Mouse (Mus musculus): ENCODE measurements around the gene Rab1b.

The Rab1b gene

DNA sequence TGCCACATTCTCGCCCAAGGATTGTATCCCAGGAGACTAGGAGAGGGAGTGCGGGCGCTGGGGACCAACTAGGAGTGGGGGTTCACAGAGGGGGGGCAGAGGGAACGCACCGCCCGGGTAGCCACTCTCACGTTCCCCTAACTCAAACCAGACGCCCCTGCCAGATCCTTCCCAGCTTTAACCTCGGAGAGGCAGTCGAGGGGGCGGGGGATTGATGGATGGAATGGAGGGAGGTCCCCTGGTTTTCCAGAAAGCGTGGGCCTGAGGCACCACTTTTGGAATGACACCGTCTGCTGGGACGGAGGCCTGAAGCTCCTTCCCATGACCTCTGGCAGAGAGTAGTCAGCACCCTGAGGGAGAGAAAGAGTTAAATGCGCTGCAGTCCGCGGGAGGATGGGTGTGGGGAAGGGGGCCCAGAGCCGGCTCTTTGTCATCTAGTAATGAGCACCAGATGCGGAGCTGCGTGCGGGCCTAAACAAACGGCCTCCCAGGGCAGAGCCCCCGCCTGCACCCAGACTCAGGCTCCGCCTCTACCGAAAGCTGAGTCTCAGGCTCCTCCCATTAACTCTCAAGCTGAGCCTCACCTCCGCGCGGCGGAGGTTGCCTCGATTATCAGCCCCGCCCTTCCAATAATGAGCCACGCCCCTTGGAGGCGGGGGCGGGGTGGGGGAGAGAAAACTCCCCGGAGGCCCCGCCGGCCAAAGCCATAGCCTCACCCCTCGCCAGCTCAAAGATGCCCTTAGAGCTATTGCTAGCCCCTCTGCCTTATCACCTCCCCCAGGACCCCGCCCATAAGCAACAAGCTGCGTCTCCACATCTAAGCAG is 35.1 kb downstream of the Rab1b start:
- no peak for DNase-seq (ENCODE audit: low spot score in 2 of 2)

DNA sequence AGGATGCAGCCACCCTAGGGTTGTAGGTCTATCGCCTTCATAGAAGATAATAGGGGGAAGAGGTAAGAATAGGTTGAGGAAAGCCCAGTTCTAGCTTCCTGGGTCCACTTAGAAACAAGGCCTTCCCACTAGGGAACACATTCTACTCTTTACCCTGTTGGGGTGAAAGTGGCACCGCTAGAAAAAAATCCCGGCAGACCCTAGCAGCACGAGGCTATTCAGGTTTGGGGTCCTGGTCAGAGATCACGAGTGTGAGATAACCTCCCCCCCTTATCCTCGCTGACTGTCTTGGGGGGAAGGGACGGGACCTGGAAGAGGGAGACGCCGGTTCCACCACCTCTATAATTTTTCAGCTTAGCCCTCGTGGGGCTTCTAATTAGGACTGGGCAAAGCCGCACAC is 35.8 kb downstream of the Rab1b start:
- DNase-seq (ENCODE audit: low spot score in 2 of 2) = no peak

DNA sequence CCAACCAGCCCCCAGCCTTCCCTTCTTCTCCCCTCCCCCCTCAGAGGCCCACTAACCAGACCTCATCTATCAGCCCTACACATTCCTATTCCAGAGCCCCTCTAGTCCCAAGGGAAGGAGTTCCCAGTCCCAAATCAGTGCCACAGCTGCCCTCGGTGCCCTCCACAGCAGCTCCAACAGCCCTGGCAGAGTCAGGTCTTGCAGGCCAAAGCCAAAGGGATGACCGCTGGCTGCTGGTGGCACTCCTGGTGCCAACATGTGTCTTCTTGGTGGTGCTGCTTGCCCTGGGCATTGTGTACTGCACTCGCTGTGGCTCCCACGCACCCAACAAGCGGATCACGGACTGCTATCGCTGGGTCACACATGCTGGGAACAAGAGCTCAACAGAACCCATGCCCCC is 36.9 kb downstream of the Rab1b start:
- DNase-seq (ENCODE audit: low spot score in 2 of 2) = no peak

DNA sequence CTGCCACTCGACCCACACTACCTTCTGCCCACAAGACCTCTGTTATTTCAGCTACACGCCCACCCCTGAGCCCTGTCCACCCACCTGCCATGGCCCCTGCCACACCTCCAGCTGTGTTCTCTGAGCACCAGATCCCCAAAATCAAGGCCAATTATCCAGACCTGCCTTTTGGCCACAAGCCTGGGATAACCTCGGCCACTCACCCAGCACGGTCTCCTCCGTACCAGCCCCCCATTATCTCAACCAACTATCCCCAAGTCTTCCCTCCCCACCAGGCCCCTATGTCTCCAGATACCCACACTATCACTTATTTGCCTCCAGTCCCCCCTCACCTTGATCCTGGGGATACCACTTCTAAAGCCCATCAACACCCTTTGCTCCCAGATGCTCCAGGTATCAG is 37.4 kb downstream of the Rab1b start:
- no peak for DNase-seq (ENCODE audit: low spot score in 2 of 2)

DNA sequence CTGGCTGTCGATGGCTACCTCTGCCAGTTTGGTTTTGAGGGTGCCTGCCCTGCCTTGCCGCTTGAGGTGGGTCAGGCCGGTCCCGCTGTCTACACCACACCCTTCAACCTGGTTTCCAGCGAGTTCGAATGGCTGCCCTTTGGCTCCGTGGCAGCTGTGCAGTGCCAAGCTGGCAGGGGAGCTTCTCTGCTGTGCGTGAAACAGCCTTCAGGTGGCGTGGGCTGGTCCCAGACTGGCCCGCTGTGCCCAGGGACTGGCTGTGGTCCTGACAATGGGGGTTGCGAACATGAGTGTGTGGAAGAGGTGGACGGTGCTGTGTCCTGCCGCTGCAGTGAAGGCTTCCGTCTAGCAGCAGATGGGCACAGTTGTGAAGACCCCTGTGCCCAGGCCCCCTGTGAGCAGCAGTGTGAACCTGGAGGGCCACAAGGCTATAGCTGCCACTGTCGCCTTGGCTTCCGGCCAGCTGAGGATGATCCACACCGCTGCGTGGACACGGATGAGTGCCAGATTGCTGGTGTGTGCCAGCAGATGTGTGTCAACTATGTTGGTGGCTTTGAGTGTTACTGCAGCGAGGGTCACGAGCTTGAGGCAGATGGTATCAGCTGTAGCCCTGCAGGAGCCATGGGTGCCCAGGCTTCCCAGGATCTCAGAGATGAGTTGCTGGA is 38.2 kb downstream of the Rab1b start:
- DNase-seq (ENCODE audit: low spot score in 2 of 2) = no peak

DNA sequence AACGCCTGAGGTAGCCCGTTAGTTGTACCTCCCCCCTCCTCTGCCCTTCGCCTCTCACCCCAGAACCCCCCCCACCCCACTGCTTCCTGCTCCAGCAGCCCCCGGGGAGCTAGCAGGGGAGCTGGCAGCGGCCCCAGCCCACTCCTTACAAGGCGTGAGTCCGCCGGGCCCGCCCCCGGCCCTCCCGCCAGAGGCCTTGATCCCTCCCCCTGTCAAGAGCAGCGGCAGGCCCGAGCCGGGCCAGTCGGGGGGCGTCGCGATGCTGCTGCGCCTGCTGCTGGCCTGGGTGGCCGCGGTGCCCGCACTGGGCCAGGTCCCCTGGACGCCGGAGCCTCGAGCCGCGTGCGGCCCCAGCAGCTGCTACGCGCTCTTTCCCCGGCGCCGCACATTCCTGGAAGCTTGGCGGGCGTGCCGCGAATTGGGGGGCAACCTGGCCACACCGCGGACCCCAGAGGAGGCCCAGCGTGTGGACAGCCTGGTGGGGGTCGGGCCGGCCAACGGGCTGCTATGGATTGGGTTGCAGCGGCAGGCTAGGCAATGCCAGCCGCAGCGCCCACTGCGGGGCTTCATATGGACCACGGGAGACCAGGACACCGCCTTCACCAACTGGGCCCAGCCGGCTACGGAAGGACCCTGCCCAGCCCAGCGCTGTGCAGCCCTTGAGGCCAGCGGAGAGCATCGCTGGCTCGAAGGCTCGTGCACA is 38.9 kb downstream of the Rab1b start, which contains the start of gene Cd248:
Gene Cd248 (plus strand): TSS at position 212 of the 703 bp plus-strand sequence.
- no peak for DNase-seq (ENCODE audit: low spot score in 2 of 2)

DNA sequence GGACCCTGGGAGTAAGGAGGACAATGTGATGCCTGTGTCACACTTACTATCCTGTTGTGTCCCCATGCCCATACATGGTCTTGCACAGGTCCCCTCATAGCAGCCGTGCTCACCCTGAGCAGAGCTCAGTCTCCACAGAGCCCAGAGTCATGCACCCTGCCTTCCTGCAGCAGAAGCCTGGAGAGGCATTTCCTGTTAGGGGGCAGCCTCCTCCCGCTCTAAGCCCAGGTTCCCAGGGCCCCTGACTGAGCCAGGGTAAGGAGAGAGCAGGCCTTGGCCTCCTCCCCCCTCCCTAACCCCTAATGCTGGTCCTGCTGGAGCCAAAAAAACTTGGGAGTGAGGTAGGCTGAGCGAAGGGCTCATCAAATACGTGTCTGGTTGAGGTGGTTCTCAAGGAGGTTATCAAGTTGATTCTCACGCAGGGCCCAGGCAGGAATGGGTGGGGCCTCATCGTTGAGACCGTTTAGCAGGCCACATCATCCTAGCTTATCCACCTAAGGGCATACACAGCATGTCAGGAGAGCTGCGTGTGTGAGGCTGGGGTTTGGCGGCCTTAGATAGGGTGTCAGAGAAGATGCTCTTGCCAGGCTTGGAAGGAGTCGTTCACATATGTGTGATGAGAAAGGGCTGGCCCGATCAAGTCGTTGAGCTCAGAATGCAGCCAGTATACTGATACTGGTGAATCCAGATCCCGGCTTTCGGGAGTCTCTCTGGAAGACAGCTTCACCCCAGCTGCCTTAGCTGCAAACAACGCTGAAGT is 39.7 kb downstream of the Rab1b start:
- no peak for DNase-seq (ENCODE audit: low spot score in 2 of 2)

DNA sequence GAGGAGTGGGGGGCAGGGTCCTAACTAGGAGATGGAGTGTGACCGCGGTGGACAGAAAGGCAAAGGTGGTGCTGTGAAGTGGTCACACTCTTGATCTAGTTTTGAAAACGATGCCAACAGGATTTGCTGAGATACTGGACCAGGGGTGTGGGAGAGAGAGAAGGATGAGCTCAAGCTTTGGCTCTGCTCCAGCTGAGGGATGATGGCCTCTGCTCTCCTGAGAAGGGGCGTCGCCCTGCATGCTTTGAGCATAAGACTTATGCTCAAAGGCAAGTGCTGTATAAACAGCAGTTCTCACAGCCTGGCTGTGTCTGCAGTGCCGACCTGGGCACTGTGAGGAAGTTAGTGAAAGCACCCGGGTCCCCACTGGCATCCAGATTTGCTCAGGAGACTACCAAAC is 41.8 kb downstream of the Rab1b start:
- DNase-seq (ENCODE audit: low spot score in 2 of 2) = no peak

DNA sequence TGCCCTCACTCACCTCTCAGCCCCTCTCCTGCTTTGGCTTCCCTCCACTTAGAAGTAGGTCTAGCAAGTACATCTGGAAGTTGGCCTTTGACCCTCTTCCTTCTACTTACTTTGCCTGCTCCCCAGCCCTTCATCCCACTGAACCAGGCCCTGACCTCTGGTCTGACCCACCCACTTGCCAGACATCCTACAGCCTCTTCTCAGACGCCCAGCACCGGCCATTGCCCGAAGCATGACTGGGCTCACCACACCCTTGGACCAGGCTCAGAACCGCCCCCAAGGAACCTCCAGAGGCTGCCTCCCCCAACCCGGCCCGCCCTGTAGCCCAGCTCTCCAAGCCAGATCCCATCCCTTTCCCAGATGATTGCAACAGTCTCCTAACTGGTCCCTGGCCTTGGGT is 44.4 kb downstream of the Rab1b start:
- no peak for DNase-seq (ENCODE audit: low spot score in 2 of 2)

DNA sequence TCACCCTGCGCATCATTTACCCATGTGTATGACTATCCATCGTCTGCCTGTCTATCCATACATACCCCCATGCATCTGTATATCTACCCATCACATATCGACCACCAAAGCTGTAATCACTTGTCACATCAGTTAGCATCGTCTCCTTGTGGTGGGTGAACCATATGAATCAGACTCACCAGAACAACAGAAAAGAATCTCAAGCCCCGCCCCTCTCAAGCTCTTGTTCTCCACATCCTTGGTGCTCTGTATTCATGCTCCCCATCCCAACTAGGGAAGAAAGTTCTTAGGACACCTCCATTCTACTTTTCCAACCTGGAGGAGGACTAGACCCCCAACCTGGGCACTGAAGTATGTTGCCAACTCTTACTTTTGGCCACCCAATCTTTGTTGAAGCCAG is 44.8 kb downstream of the Rab1b start:
- DNase-seq (ENCODE audit: low spot score in 2 of 2) = no peak

DNA sequence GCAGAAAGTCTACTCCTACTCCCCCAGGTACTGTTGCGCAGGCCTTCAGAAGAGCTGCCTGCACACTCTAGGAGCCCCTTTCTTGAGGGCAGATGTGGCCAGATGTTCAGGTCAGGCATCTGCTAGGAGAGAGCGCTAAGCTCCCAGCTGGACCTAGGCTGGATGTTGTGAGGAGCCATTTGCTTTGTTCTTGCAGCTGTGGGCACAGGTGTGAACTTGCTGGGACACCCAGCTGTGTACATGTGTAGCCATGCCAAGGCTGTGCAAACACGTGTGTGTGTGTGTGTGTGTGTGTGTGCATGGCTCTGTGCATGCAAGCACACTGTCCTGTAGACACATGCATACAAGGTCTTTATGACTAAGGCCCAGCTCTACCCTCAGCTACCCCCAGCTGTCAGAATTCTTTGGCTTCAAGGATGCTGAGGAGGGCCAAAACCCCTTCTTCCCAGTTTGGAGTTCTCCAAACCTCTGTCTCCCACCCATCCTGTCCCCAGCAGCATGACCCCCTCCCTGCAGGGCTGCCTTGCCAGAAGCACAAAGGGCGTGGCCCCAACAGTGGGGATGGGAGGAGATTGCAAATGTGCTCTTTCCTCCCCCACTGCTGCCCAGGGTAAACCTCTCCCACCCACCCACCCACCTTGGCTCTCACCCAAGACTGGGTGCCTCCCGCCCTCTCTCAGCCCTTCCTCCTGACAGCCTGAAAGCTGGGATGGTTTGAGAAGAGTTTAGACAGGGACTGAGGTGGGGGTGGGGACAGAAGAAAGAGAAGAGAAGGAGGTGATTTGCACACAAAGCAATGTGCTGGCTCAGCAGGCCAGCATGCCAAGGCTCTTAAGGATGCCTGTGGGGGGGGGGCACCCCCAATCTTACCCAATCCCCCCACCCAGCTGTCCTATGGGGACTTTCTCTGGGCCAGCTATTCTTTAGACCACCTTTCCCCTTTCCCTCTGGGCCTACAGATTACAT is 46.2 kb downstream of the Rab1b start:
- DNase-seq (ENCODE audit: low spot score in 2 of 2) = no peak

DNA sequence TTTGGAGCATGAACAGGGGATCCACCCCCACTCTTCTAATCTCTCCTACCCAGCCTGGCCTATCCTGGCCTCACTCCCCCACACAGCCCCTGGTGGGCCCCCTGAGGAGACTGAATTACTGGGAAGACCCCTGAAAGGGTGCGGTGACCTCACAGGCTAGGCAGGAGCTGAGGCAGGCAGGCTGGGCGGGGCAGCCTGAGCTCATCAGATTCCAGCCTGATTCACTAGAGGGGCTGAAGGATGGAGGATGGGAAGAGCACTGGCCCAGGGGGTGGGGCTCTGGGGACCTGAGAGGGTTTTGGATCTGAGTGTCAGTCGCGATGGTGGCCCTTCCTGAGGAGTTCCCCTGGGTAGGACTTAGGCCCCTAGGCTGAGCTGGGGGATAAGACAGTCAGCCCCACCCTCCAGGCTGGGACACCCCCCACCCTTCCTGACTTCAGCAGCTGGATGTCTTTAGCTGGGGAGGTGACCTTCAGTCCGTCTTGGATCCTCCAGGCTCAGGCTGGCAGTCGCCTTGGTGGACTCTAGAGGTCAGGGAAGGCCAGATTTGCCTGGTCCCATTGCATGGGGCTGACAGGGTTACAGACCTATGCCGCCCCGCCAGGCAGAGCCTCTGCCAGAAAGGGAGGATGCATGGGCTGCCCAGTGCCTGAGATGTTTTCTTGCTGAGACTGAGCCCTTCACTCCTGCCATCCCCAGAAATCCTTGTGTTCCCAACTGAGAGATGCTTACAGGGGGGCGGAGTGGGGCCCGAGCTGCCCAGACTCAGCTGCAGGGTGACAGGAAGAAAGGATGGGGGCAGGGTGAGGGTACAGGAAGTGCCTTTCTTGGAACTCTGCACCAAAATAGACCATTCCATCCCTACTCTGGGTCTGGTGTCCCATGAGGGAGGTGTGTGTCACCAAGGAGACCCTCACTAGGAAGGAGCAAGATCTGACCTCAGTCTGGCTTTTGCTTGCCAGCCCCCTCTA is 47.8 kb downstream of the Rab1b start:
- DNase-seq (ENCODE audit: low spot score in 2 of 2) = no peak

DNA sequence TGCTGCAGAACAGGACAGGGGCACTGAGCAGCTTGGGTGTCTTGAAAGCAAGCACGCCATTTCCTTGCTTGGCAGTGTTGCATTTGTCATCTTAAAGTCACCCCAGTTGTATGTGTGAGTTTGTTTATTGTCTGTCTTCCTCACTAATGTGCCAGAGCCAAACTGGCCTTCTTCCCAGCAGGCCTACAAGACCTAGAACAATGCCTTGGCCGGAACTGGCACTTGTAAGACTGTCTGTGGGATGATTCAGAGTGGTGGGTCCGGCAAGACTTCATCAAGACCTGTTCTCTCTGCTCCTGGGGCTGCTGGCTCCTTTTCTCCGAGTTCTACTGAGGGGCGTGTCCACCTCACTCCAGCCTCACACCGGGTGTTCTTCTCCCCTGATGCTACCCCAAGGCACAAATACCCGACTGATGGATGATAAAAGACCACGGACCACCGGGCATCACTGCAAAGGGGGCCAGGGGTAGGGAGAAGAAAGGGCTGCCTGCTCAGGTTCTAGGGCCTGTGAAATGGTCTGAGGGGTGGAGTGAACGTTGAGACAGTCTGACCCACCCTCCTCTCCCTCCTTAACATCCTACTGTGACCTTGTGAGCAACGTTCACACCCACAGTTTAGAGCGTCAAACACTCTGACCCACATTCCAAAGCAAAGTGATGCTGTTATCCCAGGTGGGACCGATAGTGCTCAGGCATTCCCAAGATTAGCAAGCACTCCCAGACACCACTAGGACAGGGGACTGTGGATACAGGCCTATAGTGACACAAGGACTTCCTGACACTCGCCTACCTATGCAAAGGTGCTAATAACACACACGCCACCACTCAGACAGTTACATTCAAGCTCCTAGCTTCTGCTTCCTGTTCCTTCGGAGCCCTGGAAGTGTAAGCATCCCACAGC is 48.7 kb downstream of the Rab1b start:
- no peak for DNase-seq (ENCODE audit: low spot score in 2 of 2)

DNA sequence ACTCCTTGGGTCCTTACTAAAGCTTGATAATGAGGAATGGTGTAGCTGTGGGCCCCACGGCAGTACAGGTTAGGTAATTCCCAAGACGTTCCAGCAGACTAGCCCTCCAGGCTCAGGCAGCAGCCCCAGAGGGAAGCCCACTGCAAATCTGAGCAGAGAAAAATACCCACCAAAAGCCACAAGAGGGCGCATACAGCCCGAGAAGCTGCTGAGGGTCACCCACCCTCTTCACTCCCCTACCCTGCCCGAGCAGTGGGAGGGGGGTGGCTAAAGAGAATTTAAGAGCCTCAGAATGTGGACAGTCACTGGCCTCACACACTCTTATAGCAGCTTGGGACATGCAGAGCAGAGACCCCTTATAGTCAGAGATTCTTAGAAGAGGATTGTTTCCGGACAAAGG is 50.6 kb downstream of the Rab1b start:
- peak in 1 of 2 experiments; percentile 49 for DNase-seq (ENCODE audit: low spot score in 2 of 2)

DNA sequence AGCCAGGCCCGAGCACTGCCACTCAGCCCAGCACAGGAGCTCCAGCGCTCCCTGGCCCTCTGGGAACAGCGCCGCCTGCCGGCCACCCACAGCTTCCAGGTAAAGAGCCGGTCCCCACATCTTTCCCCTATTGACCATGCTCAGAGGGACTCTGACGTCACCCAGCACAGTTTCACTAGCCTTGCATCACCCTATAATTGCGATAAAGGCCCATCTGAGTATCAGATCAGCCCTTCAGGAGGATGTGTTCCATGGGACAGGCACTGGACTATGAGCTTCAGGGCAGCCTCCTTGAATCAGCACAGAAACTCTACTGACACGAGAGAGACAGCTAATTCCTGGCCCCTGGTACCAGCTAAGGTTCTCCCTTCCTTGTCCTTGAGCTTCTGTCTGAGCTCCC is 53.0 kb downstream of the Rab1b start:
- DNase-seq (ENCODE audit: low spot score in 2 of 2) = peak in 1 of 2 experiments; percentile 55

DNA sequence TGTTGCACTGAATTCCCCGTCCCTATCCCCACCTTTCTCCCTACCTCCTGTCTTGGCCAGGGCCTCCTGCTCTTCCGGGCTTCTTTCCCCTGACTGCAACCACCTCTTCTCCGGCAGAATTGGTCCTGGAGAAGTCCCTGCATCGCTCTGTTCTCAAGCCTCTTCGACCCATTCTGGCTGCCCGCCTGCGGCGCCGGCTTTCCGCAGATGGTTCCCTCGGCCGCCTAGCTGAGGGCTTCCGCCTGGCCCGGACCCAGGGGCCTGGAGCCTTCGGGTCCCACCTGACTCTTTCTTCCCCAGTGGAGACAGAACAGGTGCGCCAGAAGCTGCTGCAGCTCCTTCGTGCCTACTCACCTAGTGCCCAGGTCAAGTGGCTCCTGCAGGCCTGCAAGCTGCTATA is 54.0 kb downstream of the Rab1b start:
- DNase-seq (ENCODE audit: low spot score in 2 of 2) = no peak

DNA sequence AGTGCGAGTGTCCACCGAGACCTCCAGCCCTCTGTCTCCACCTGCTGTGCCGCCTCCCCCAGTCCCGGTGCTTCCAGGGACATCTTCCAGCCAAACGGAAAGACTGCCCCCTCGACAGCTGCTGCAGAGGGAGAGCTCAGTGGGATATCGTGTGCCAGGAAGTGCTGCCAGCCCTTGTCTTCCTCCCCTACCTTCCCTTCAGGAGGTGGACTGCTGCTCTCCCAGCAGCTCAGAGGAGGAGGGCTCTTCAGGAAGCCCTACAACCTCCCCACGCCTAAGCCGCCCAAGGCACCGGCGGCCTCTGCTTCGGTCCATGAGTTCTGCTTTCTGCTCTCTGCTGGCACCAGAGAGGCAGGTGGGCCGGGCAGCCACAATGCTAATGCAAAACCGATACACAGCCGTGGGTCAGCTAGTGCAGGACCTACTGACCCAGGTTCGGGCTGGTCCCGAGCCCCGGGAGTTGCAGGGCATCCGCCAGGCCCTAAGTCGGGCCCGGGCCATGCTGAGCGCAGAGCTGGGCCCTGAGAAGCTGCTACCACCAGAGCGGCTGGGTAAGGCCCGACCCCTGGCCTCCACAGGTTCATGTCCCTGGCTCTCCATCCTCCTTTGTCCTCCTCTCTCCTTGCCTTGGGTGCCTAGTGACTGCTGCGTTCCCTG is 54.6 kb downstream of the Rab1b start:
- DNase-seq (ENCODE audit: low spot score in 2 of 2) = no peak

DNA sequence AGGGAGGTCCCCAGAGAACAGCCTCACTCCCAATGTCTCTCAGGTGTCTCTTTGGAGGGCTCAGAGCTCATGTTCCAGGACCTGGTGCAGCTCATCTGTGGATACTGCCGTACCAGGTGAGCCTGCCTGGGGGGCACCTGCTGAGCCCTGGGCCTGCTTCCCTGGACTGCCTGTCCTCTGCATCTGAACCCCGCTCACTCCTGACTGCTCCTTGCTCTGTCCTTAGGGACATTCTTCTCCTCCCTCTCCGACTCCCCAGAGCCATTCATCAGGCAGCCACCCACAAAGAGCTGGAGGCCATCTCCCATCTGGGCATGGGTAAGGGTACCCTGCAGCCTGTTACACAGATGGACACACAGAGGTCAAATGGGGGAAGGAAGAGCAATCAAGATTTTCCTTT is 55.4 kb downstream of the Rab1b start:
- DNase-seq (ENCODE audit: low spot score in 2 of 2) = no peak

All from thymus, postnatal 10 days (tissue).